Mouse (Mus musculus): ENCODE data around the gene Smc2. TPM values are rescaled to one million over a fixed set of nuclear protein-coding genes. Genes with fewer than 3 reads are reported as not detected.
A peak's percentile ranks its signal among the peaks of the same experiment; 100 is the strongest.
"Not testable (repeated sequence)": the region's sequence is repeated elsewhere in the genome, so short reads cannot be mapped to it uniquely, and the experiment has no call there.

Gene Smc2
- total RNA-seq (2014; rRNA removed; ENCODE audit: low replicate concordance) (28.4 and 35.1 TPM in 2 replicates), polyA plus RNA-seq (2015; fragmentation: Nextera tagmentation; extraction: Ambion mirVana) (42.8 and 48.6 TPM in 2 replicates)

DNA sequence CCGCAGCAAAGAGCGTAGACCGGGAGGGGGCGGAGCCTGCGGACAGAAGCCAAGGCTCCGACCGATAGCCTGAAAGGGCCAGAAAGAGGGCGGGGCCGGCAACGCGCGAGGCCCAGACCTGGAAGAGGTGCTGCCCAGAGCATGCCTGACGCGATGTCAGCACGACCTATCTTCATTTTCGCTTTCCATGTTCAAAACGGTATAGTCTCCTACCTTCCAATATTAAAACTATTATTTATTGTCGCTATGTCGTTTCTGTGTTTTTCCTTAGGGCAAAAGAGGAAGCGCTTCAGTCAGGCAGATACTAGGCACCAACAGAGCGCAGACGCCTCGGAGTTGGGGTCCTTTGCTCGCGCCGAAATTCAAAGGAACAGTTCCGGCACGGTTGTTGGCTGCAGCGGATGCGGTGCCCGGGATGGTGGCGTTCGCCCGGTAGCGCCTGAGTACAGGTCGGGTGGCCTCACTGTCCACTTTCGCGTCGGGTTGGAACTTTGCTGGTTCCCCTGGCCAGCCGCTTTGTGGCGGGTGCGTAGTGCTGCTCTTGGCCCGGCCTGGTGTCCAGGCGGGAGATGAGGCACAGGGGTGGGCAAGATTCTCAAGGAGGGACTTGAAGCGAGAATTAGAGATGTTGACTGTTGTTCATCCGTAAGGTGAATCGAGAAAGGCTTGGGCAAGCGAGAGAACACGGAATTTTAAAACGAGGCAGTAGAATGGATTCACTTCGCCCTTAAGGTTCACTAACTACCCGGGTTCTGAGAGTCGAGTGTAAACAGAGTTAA lies at the start of gene Smc2:
Smc2 (plus strand) TSS at position 358 of the 779 bp plus-strand sequence.
- no peaks in the 10 kb centered on the region for H3K9me3 ChIP-seq (replicated peaks; ENCODE audit: control insufficient read depth, low read length)
- peak; percentile 99 for ATAC-seq (ENCODE audit: insufficient read depth, low read depth)
- TF ChIP-seq EP300 (IDR thresholded peaks at IDR 0.05; ENCODE audit: low read depth) (peak; percentile 97), CTCF (IDR thresholded peaks at IDR 0.05; ENCODE audit: low read depth) (no peak)
- peak within 1 kb of the TSS; percentile 72 for H3K27ac ChIP-seq (ENCODE audit: low read depth)
- peaks cover 3% of the 10 kb centered on the region for H3K4me1 ChIP-seq (ENCODE audit: control insufficient read depth, insufficient read depth)
- H3K4me3 ChIP-seq (ENCODE audit: low read depth, low read length): peak within 1 kb of the TSS; percentile 73
- H3K27me3 ChIP-seq (ENCODE audit: control insufficient read depth, insufficient read depth, low read length): no peaks in the 10 kb centered on the region
- under 1% methylated on average over 53 of the region's 53 CpGs for WGBS
- peak within 1 kb of the TSS; percentile 65 for H3K9ac ChIP-seq (replicated peaks; ENCODE audit: low read depth, low read length)
- peak; percentile 95 for DNase-seq (ENCODE audit: low spot score)
- peak within 1 kb of the TSS; percentile 87 for H3K4me2 ChIP-seq (ENCODE audit: low read depth, low read length)
- peaks cover 21% of the 10 kb centered on the region for H3K36me3 ChIP-seq (replicated peaks; ENCODE audit: control insufficient read depth, insufficient read depth, low read length)

DNA sequence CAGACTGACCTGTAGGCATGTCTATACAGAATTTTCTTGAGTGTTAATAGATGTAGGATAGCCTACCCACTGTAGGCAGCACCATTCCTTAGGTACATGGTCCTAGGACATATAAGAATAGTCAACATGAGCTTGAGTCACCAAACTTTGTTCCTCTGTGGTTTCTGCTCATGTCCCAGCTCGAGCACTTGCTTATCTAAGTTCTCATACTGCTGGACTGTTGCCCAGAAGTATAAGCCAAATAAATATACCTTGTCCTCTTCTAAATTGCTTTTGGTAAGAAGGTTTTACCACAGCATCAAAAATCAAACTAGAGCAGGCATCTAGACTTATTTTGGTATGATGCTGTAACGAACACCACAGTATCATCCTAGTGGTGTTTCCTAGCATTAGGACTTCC lies 27.5 kb upstream of the Smc2 start:
- WGBS: 51% methylated on average over 2 of the region's 2 CpGs
- no peak overlapping the region for H3K27ac ChIP-seq (ENCODE audit: low read depth)
- H3K9me3 ChIP-seq (replicated peaks; ENCODE audit: control insufficient read depth, low read length): no peaks in the 10 kb centered on the region
- H3K27me3 ChIP-seq (ENCODE audit: control insufficient read depth, insufficient read depth, low read length): no peaks in the 10 kb centered on the region
- no peak overlapping the region for H3K4me2 ChIP-seq (ENCODE audit: low read depth, low read length)
- DNase-seq (ENCODE audit: low spot score) (no peak), ATAC-seq (ENCODE audit: insufficient read depth, low read depth) (no peak)
- no peaks in the 10 kb centered on the region for H3K4me1 ChIP-seq (ENCODE audit: control insufficient read depth, insufficient read depth)
- no peak overlapping the region for H3K4me3 ChIP-seq (ENCODE audit: low read depth, low read length)
- no peak for TF ChIP-seq CTCF (IDR thresholded peaks at IDR 0.05; ENCODE audit: low read depth)
- TF ChIP-seq EP300 (IDR thresholded peaks at IDR 0.05; ENCODE audit: low read depth): no peak
- H3K36me3 ChIP-seq (replicated peaks; ENCODE audit: control insufficient read depth, insufficient read depth, low read length): no peaks in the 10 kb centered on the region
- H3K9ac ChIP-seq (replicated peaks; ENCODE audit: low read depth, low read length): no peak overlapping the region

DNA sequence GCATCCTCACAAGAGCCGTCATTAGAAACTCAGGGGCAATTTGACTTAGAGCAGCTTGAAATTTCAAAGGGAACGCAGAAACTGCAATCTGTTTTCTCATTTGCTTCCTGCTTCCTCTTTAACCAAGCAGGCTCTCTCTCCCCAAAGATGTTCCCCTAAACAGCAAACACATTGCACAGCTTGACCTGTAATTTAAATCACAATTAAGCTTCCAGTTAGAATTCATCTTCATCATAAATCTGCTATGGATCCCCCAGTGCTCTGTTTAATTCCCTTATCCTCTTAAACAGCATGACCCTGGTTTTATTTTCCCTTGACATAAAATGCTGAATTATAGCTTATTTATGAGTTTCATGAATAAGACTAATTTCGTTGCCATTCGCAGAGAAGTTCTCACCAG lies 15.4 kb upstream of the Smc2 start:
- DNase-seq (ENCODE audit: low spot score) (no peak), ATAC-seq (ENCODE audit: insufficient read depth, low read depth) (no peak)
- WGBS: 66% methylated on average over 4 of the region's 4 CpGs
- Histone ChIP-seq H3K4me1 (ENCODE audit: control insufficient read depth, insufficient read depth) (no peaks in the 10 kb centered on the region), H3K27me3 (ENCODE audit: control insufficient read depth, insufficient read depth, low read length) (no peaks in the 10 kb centered on the region), H3K36me3 (replicated peaks; ENCODE audit: control insufficient read depth, insufficient read depth, low read length) (no peaks in the 10 kb centered on the region), H3K9ac (replicated peaks; ENCODE audit: low read depth, low read length) (no peak overlapping the region), H3K4me2 (ENCODE audit: low read depth, low read length) (no peak overlapping the region), H3K27ac (ENCODE audit: low read depth) (no peak overlapping the region), H3K9me3 (replicated peaks; ENCODE audit: control insufficient read depth, low read length) (no peaks in the 10 kb centered on the region), H3K4me3 (ENCODE audit: low read depth, low read length) (no peak overlapping the region)
- TF ChIP-seq CTCF (IDR thresholded peaks at IDR 0.05; ENCODE audit: low read depth) (no peak), EP300 (IDR thresholded peaks at IDR 0.05; ENCODE audit: low read depth) (no peak)

DNA sequence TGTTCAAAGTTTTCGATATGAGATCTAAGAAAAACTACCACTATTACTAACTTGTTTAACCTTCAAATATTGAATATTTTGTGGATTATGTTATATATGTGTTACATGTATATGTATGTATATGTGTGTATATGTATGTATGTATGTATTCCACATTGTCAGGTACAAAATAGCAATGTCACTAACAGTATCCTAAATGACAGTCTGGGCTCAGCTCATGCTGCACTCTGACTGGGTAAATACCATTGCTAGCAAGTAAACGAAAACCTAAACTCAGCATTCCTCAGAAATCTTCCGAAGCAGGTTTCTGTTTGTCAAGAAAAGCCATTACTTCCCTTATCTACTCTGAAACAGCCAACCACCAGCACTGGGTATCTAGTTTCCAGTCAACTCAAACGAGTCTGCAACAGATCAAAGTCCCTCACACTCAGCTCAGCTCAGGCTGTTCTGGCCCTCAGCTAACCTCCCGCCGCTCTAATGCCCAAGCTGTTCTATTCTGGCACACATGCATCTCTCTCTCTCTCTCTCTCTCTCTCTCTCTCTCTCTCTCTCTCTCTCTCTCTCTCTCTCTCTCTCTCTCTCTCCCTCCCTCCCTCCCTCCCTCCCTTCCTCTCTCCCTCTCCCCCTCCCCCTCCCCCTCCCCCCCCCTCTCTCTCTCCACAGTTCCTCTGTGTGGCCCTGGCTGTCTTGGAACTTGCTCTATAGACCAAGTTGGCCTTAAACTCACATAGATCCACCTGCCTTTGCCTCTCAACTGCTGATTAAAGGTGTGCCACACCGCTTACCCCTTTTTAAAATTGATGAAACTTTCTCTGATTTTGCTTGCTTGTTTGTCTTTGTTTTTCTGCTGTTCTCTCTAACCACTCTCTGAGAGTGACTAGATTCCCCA lies 9.5 kb upstream of the Smc2 start:
- Histone ChIP-seq H3K9ac (replicated peaks; ENCODE audit: low read depth, low read length) (no peak overlapping the region), H3K27me3 (ENCODE audit: control insufficient read depth, insufficient read depth, low read length) (no peaks in the 10 kb centered on the region), H3K4me2 (ENCODE audit: low read depth, low read length) (peak overlapping the region; percentile 44), H3K9me3 (replicated peaks; ENCODE audit: control insufficient read depth, low read length) (no peaks in the 10 kb centered on the region), H3K4me3 (ENCODE audit: low read depth, low read length) (0 out of 2 replicates have a peak overlapping the region, but pooled peaks have one; percentile 15), H3K36me3 (replicated peaks; ENCODE audit: control insufficient read depth, insufficient read depth, low read length) (no peaks in the 10 kb centered on the region), H3K27ac (ENCODE audit: low read depth) (no peak overlapping the region), H3K4me1 (ENCODE audit: control insufficient read depth, insufficient read depth) (no peaks in the 10 kb centered on the region)
- DNase-seq (ENCODE audit: low spot score): peak; percentile 31
- ATAC-seq (ENCODE audit: insufficient read depth, low read depth): peak; percentile 64; the same call in 1 of the 2 replicates
- no peak for TF ChIP-seq EP300 (IDR thresholded peaks at IDR 0.05; ENCODE audit: low read depth)
- TF ChIP-seq CTCF (IDR thresholded peaks at IDR 0.05; ENCODE audit: low read depth): no peak
- 27% methylated on average over 7 of the region's 7 CpGs for WGBS

DNA sequence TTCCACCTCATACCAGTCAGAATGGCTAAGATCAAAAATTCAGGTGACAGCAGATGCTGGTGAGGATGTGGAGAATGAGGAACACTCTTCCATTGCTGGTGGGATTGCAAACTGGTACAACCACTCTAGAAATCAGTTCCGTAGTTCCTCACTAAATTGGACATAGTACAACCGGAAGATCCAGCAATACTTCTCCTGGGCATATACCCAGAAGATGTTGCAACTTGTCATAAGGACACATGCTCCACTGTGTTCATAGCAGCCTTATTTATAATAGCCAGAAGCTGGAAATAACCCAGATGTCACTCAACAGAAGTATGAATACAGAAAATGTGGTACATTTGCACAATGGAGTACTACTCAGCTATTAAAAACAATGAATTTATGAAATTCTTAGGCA lies 3.5 kb upstream of the Smc2 start:
- H3K4me3 ChIP-seq (ENCODE audit: low read depth, low read length); DNase-seq (ENCODE audit: low spot score); H3K9me3 ChIP-seq (replicated peaks; ENCODE audit: control insufficient read depth, low read length); H3K4me2 ChIP-seq (ENCODE audit: low read depth, low read length); H3K27ac ChIP-seq (ENCODE audit: low read depth); H3K36me3 ChIP-seq (replicated peaks; ENCODE audit: control insufficient read depth, insufficient read depth, low read length); ATAC-seq (ENCODE audit: insufficient read depth, low read depth); H3K4me1 ChIP-seq (ENCODE audit: control insufficient read depth, insufficient read depth); H3K27me3 ChIP-seq (ENCODE audit: control insufficient read depth, insufficient read depth, low read length); H3K9ac ChIP-seq (replicated peaks; ENCODE audit: low read depth, low read length): not testable (repeated sequence)
- WGBS: 93% methylated on average over 2 of the region's 2 CpGs
